Mouse (Mus musculus) liver, embryonic 14 days (tissue): Measurements from ENCODE around the gene Olfr975. TPM values are rescaled to one million over a fixed set of nuclear protein-coding genes. Genes with fewer than 3 reads are reported as not detected.

Experiments used
- polyA plus RNA-seq: library from polyadenylated mRNA; depleted of rRNA; stranded (reverse); fragments of >200 nt; gene quantifications from 2 replicates; pipeline ENCODE4 v1.2.3, GENCODE M21; 2012; rRNA removed

The Olfr975 gene
- polyA plus RNA-seq: not detected in 2 replicates

DNA sequence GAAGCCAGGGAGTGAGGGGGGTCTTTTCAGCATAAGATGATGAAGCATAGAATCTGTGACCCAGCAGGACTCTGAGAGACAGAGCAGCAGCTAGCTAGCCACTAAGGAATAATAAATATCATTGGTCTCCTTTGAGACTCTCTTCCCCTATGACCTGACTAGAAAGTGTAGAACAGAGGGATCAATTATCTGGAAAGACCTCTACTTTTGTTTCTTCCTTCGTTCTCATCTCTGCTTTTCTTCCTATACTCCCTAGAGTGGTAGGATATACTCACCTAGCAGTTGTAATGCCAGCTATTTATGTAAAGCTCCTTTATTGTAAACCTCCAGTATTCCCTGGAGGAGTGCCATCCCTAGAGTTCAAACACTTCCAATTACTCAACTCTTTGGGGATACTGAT, at the start of gene Olfr975:
TSS of gene Olfr975 (minus strand) at position 101 of the 400 bp plus-strand sequence.

DNA sequence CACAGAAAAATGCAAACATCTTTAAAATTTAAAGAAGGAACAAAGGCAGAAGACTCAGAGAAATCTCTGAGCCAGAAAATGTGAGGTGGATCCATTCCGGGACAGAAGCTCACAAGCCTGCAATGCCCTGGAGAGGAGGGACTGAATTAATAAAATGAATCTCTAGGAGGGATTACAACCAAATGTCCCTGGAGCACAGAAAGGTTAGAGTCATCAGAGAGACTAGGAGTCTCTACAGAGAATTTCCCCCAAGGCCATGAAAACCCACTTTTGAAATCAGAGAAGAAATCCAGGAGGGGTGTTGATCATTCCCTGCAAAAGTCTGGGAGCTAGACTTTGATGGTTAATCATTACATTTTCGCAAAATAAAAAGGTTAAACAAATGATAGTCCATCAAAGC, 40.0 kb upstream of the Olfr975 start, which contains the start of gene Olfr978:
TSS of gene Olfr978 (plus strand) at position 301 of the 400 bp plus-strand sequence.

DNA sequence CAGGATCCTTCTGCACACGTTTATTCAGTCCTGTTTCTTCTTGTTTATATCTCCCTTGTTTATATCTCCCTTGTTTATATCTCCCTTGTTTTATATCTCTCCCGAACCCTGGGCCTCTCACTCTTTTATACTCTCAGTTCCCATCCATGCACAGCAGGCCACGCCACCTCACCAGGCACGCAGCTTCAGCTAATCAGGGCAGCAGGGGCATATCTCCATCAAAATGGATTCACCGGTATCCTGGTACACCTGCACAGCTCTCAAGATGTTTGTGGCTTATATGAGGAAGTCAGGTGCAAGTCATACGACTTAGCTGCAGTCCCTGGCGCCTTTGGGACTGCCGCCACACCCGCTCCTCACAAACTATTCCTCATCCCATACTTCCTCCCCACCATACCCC, 9.2 kb upstream of the Olfr975 start, which contains the start of gene Olfr976:
TSS of gene Olfr976 (minus strand) at position 101 of the 400 bp plus-strand sequence.

DNA sequence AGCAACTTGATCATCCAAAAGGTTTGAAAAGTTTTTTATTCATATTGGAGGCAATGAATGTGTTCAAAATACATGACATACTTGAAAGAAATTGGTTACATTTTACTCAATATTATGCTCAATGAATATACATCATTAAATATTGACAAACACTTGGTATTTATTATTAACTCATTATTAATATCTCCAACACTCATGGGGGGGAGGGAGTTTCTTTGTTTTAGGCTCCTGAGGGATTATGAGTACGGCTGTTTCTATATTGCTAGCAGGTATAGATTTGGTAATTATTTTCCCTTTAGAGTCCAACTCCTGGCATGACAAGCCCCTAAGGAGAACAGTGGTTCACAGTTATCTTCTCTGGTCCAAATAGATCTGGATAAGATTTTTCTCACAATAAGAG, 14.6 kb downstream of the Olfr975 start, which contains the start of gene Olfr974:
TSS of gene Olfr974 (plus strand) at position 301 of the 400 bp plus-strand sequence.

DNA sequence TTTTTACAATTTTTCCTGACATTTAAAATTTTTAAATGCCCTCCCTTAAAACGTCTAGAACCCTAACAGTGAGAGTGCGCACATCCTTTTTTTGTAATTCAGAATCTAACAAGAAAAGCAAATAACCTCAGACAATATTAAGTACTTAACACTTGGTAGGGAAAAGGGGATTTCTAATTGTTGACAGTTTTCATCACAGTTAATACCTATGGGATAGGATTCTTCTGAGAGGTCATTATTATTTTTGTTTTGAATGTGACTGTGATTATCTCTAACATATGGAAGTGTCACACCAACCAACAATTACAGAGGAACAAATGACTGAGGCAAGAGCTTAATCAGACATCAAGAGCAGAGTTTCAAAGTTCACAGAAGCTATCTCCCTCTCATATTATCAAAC, 44.8 kb downstream of the Olfr975 start, which contains the start of gene Olfr229:
TSS of gene Olfr229 (plus strand) at position 301 of the 400 bp plus-strand sequence.

Other genes with a start within 250 kb of the Olfr975 start
- gene Olfr149, start 244.9 kb downstream of the Olfr975 start, polyA plus RNA-seq: not detected in 2 replicates
- gene Olfr965, start 240.7 kb downstream of the Olfr975 start, polyA plus RNA-seq: not detected in 2 replicates
- not detected in 2 replicates for gene Olfr150, start 221.1 kb downstream of the Olfr975 start, polyA plus RNA-seq
- gene Olfr967, start 205.8 kb downstream of the Olfr975 start, polyA plus RNA-seq: not detected in 2 replicates
- not detected in 2 replicates for gene Olfr968, start 168.8 kb downstream of the Olfr975 start, polyA plus RNA-seq
- gene Olfr969, start 161.1 kb downstream of the Olfr975 start, polyA plus RNA-seq: not detected in 2 replicates
- not detected in 2 replicates for gene Olfr970, start 143.2 kb downstream of the Olfr975 start, polyA plus RNA-seq
- gene Olfr971, start 115.2 kb downstream of the Olfr975 start, polyA plus RNA-seq: not detected in 2 replicates
- gene Olfr972, start 85.6 kb downstream of the Olfr975 start, polyA plus RNA-seq: not detected in 2 replicates
- gene Olfr229, start 44.7 kb downstream of the Olfr975 start, polyA plus RNA-seq: not detected in 2 replicates
- gene Olfr974, start 14.5 kb downstream of the Olfr975 start, polyA plus RNA-seq: not detected in 2 replicates
- not detected in 2 replicates for gene Olfr976, start 9.1 kb upstream of the Olfr975 start, polyA plus RNA-seq
- gene Olfr978, start 40.1 kb upstream of the Olfr975 start, polyA plus RNA-seq: not detected in 2 replicates
- not detected in 2 replicates for gene Olfr979, start 51.4 kb upstream of the Olfr975 start, polyA plus RNA-seq
- not detected in 2 replicates for gene Olfr980, start 57.5 kb upstream of the Olfr975 start, polyA plus RNA-seq
- not detected in 2 replicates for gene Olfr981, start 69.4 kb upstream of the Olfr975 start, polyA plus RNA-seq
- gene Olfr982, start 121.8 kb upstream of the Olfr975 start, polyA plus RNA-seq: not detected in 2 replicates
- gene Olfr983, start 141.5 kb upstream of the Olfr975 start, polyA plus RNA-seq: not detected in 2 replicates
- gene Olfr984, start 162.2 kb upstream of the Olfr975 start, polyA plus RNA-seq: not detected in 2 replicates
- not detected in 2 replicates for gene Olfr985, start 178.1 kb upstream of the Olfr975 start, polyA plus RNA-seq
- not detected in 2 replicates for gene Tmem225, start 196.1 kb upstream of the Olfr975 start, polyA plus RNA-seq
- gene Olfr986, start 228.9 kb upstream of the Olfr975 start, polyA plus RNA-seq: not detected in 2 replicates
- gene Zfp202, start 240.3 kb upstream of the Olfr975 start, polyA plus RNA-seq: 0.66 and 0.77 TPM in 2 replicates